Mouse (Mus musculus): Measurements from ENCODE around the gene Galt. TPM values are rescaled to one million over a fixed set of nuclear protein-coding genes. Genes with fewer than 3 reads are reported as not detected.
A peak's percentile ranks its signal among the peaks of the same experiment; 100 is the strongest.

Galt gene
- polyA plus RNA-seq, 1 experiment from 2014 or later = 40.4 TPM

- H3K4me1 ChIP-seq = peaks cover 46% of the 10 kb centered on the region
- no peak overlapping the region for H3K4me2 ChIP-seq (replicated peaks)
- no peak overlapping the region for H3K4me3 ChIP-seq
- H3K9me3 ChIP-seq = no peaks in the 10 kb centered on the region
- peaks cover 47% of the 10 kb centered on the region for H3K36me3 ChIP-seq
- no peak for ATAC-seq (ENCODE audit: low FRiP score, low read depth)
- 82% methylated on average over 5 of the region's 5 CpGs for WGBS
- no peaks in the 10 kb centered on the region for H3K27me3 ChIP-seq
- H3K27ac ChIP-seq = no peak overlapping the region
- no peak overlapping the region for H3K9ac ChIP-seq
Measured at GRCm38 (mm10) chr4:41715596-41715995, 39.4 kb upstream of the Galt start.

DNA sequence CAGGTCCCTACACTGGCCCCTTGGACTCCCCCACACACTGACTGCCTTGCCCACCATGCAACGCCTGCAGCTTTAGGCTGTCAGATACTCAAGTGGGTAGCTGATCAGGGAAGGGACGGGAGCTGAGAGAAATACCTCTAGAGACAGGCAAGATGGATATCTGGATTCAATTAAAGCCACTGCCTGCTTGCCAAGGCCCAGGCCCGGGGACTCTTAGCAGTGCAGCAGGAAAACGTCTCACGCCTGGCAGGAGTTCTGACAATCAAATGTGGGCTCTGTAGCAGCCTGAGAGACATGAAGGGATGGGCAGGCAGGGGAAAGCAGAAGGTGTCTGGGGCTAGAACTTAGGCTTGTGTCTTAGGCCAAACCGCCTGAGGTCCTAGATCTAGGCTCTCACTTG, 38.2 kb upstream of the Galt start:
- Histone ChIP-seq H3K9me3 (no peaks in the 10 kb centered on the region), H3K27ac (peak overlapping the region; percentile 55; the same call in 1 of the 2 replicates), H3K4me1 (peaks cover 38% of the 10 kb centered on the region), H3K4me3 (no peak overlapping the region), H3K4me2 (replicated peaks) (no peak overlapping the region), H3K27me3 (no peaks in the 10 kb centered on the region), H3K36me3 (peaks cover 37% of the 10 kb centered on the region), H3K9ac (no peak overlapping the region)
- ATAC-seq (ENCODE audit: low FRiP score, low read depth) = no peak
- WGBS = 32% methylated on average over 6 of the region's 6 CpGs

GRCm38 (mm10) chr4:41722918-41723351, 32.1 kb upstream of the Galt start, which contains the start of gene Dctn3:
Dctn3 (minus strand) TSS chr4:41723170.
- H3K36me3 ChIP-seq = peaks cover 26% of the 10 kb centered on the region
- peak within 1 kb of the TSS; percentile 87 for H3K4me2 ChIP-seq (replicated peaks)
- no peaks in the 10 kb centered on the region for H3K9me3 ChIP-seq
- H3K27me3 ChIP-seq = peaks cover 46% of the 10 kb centered on the region
- peak within 1 kb of the TSS; percentile 84 for H3K4me3 ChIP-seq
- H3K4me1 ChIP-seq = peaks cover 18% of the 10 kb centered on the region
- ATAC-seq (ENCODE audit: low FRiP score, low read depth) = peak; percentile 94
- WGBS = under 1% methylated on average over 27 of the region's 27 CpGs
- H3K9ac ChIP-seq = peak within 1 kb of the TSS; percentile 88
- H3K27ac ChIP-seq = no peak within 1 kb of the TSS

DNA sequence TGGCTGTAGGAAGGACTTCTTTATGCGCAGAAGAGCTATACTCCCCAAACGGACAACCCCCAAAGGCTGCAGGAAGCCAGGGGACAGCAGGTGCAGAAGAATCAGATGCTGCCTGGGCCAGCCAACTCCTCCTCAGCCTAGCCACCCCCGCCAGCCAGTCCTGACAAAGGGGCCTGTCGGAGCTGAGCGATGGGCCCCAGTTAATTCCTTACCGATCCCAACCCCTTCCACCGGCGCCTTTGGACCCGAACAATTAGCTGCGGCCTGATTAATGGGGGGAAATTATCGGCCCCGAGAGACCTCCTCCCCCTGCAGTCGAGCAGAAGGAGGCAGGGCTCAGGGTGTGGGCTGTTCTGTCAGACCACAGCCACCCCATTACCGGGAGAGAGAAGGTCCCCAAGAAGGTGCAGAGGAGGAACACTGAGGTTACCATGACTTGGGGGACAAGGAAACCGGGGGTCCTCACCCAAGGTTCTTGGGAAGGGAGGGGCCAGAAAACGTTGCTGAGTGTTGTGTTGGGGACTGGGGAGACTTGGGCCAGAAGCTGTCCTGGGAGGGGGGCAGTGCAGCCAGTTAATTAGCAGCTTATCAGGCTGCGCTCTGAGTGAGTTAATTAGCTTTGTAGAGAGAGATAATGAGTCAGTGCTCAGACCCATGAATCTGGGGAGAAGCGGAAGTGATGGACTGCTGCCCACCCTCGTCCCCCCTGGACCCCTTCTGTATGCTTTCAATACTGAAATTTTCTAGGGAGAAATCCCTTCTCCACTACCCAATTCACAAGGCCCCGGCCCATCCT, 28.0 kb upstream of the Galt start:
- Histone ChIP-seq H3K27me3 (peaks cover 83% of the 10 kb centered on the region), H3K36me3 (no peaks in the 10 kb centered on the region), H3K27ac (no peak overlapping the region), H3K4me2 (replicated peaks) (no peak overlapping the region), H3K4me3 (no peak overlapping the region), H3K9ac (no peak overlapping the region), H3K9me3 (no peaks in the 10 kb centered on the region), H3K4me1 (peaks cover 22% of the 10 kb centered on the region)
- WGBS = 14% methylated on average over 20 of the region's 20 CpGs
- ATAC-seq (ENCODE audit: low FRiP score, low read depth) = no peak

DNA sequence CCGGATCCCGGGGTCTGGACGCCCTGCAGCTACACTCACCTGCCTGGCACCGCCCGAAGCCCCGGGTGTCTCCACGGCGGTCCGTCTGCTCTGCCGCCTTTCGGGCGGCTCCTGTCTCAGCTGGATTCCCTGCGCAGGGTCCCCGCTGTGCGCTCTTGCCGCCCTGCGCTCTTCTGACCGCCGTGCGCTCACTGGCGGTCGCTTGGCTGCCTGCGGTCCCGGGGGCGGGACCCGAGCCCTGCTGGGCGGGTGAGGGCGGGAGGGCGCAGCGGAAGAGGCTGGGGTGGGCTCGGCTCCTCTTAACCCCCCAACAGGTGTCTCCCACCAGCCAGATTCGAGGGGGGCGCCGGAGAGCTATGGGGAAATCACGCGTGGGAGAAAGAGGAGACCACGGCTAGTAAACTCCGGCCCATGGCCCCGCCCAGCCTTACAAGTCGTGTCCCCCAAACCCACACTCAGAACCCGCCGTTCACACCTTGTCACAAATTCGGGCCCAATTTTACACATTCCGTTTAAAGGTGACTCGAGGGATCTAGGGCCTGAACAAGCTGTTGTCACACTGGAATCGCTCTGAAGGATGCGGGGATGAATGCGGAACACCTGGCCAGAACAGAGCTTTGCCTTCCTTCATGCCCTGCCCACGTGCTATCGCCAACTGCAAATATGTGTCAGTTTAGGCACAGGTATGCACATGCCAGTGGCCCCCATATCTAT, 23.8 kb upstream of the Galt start, which contains the start of gene Arid3c:
Gene Arid3c, minus strand, starts transcription at position 91 of the 714 bp plus-strand sequence.
- Histone ChIP-seq H3K27me3 (peaks cover 84% of the 10 kb centered on the region), H3K9ac (peak within 1 kb of the TSS; percentile 55), H3K4me2 (replicated peaks) (peak within 1 kb of the TSS; percentile 70), H3K4me3 (peak within 1 kb of the TSS; percentile 41), H3K9me3 (0 out of 2 replicates have a peak, but pooled peaks cover 7% of the 10 kb centered on the region), H3K27ac (no peak within 1 kb of the TSS), H3K36me3 (no peaks in the 10 kb centered on the region), H3K4me1 (peaks cover 9% of the 10 kb centered on the region)
- ATAC-seq (ENCODE audit: low FRiP score, low read depth) = no peak
- WGBS = 2% methylated on average over 50 of the region's 50 CpGs

- Histone ChIP-seq H3K36me3 (peaks cover 10% of the 10 kb centered on the region), H3K4me2 (replicated peaks) (no peak overlapping the region), H3K9me3 (0 out of 2 replicates have a peak, but pooled peaks cover 7% of the 10 kb centered on the region), H3K4me1 (peaks cover 15% of the 10 kb centered on the region), H3K9ac (no peak overlapping the region), H3K4me3 (no peak overlapping the region), H3K27ac (no peak overlapping the region), H3K27me3 (peaks cover 24% of the 10 kb centered on the region)
- peak; percentile 52; the same call in 1 of the 2 replicates for ATAC-seq (ENCODE audit: low FRiP score, low read depth)
- 26% methylated on average over 8 of the region's 8 CpGs for whole genome bisulfite sequencing
Measured at GRCm38 (mm10) chr4:41737602-41738255, 17.3 kb upstream of the Galt start.

DNA sequence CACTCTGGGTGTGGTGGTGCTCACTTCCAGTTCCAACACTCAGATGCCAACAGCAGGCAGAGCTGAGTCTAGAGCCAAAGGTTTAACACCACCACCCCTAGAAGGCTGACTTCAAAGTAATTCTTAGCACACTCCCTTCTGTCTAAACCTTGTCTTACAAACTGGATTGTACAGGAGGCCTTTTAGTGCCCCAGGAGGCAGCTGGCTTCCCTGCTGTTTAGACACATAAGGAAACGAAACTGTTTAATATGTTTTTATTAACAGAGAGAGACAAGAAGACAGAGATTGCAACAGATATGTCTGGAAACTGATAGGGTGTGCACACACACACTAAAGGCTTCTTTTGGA, 16.8 kb upstream of the Galt start:
- H3K4me2 ChIP-seq (replicated peaks) = no peak overlapping the region
- H3K36me3 ChIP-seq = peaks cover 10% of the 10 kb centered on the region
- H3K9ac ChIP-seq = no peak overlapping the region
- no peak for ATAC-seq (ENCODE audit: low FRiP score, low read depth)
- H3K27ac ChIP-seq = no peak overlapping the region
- H3K27me3 ChIP-seq = peaks cover 19% of the 10 kb centered on the region
- WGBS = 48% methylated on average over 1 of the region's 1 CpGs
- H3K4me3 ChIP-seq = no peak overlapping the region
- H3K4me1 ChIP-seq = peaks cover 15% of the 10 kb centered on the region
- 0 out of 2 replicates have a peak, but pooled peaks cover 7% of the 10 kb centered on the region for H3K9me3 ChIP-seq

DNA sequence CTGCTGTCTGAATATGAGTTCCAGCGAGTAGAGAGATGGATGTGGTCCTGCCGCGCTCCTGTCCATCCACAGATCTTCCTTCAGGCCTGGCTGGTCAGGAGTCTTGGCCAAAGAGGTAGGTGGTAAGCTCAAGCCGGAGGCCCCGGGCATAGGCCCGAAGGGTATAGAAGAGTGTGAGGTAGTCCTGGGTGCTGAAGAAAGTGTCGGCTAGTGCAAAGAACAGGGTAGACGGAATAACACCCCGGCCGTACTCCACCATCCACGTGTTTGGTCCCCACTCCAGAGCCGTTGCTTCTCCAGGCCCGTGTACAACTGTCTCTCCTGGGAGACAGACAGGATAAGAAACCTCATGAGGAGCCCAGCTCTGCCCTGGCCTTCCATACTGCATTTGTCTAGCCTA, 15.8 kb upstream of the Galt start:
- H3K4me2 ChIP-seq (replicated peaks) = no peak overlapping the region
- 93% methylated on average over 13 of the region's 13 CpGs for WGBS
- H3K27me3 ChIP-seq = peaks cover 9% of the 10 kb centered on the region
- no peak overlapping the region for H3K9ac ChIP-seq
- H3K4me3 ChIP-seq = no peak overlapping the region
- ATAC-seq (ENCODE audit: low FRiP score, low read depth) = no peak
- peaks cover 15% of the 10 kb centered on the region for H3K4me1 ChIP-seq
- no peak overlapping the region for H3K27ac ChIP-seq
- H3K36me3 ChIP-seq = peaks cover 10% of the 10 kb centered on the region
- 0 out of 2 replicates have a peak, but pooled peaks cover 7% of the 10 kb centered on the region for H3K9me3 ChIP-seq

DNA sequence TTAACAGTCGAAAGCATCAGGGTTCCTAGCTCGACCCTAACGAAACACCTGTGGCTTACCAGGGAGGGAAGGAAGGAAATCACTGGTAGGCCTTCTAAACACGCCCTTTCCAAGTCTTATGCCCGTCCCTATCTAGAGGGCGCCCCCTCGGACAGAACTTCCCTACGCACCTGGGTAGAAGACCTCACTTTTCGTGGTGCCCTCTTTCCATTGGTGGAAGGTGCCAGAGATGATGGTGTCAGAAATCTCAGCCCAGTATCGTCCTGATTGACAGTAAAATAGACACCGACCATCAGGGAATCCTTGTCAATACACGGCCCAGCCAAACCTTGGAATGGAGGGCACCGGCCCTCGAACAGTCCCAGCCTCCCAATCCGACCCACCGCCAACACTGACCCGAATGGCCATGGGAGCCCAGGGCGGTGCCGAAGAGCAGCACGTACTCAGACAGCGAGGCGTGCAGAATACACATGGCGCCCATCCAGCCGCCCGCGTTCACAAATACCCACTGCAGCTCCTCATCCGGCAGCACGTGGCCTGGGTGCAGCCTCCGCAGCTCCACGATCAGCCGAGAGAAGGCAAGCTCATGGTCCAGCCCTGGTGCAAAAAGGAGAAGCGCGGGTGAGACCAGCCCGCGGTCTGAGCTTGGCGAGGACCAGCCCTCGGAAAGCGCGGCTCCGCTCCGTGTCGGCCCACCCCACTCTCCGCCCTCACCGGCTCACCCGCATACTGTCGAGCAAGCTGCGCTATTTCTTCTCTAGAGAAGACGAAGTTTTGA, 14.5 kb upstream of the Galt start:
- Histone ChIP-seq H3K9me3 (0 out of 2 replicates have a peak, but pooled peaks cover 3% of the 10 kb centered on the region), H3K4me1 (peaks cover 15% of the 10 kb centered on the region), H3K36me3 (peaks cover 10% of the 10 kb centered on the region), H3K4me2 (replicated peaks) (peak overlapping the region; percentile 93), H3K27me3 (no peaks in the 10 kb centered on the region), H3K4me3 (peak overlapping the region; percentile 77), H3K9ac (peak overlapping the region; percentile 82), H3K27ac (peak overlapping the region; percentile 67)
- WGBS = under 1% methylated on average over 48 of the region's 48 CpGs
- ATAC-seq (ENCODE audit: low FRiP score, low read depth) = peak; percentile 85

DNA sequence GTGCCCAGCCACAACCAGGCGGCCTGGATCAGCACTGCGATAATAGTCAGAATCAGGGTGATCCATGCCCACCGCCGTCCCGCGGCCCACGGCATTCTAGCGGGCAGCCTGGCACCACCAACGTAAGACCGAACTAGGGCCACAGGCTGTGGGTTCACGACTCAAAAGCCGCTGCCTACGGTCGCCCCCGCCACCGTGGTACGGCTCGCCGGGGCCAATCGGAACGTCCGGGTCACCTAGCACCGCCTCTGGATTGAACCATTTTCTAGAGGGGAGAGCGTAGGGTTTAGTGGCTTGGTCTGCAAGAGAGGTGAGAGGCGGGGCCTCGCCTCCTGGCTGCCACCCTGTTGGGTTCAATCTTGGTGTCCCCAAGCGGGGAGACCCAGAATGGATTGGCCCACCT, 13.9 kb upstream of the Galt start:
- under 1% methylated on average over 27 of the region's 27 CpGs for WGBS
- H3K36me3 ChIP-seq = peaks cover 10% of the 10 kb centered on the region
- peak; percentile 97 for ATAC-seq (ENCODE audit: low FRiP score, low read depth)

DNA sequence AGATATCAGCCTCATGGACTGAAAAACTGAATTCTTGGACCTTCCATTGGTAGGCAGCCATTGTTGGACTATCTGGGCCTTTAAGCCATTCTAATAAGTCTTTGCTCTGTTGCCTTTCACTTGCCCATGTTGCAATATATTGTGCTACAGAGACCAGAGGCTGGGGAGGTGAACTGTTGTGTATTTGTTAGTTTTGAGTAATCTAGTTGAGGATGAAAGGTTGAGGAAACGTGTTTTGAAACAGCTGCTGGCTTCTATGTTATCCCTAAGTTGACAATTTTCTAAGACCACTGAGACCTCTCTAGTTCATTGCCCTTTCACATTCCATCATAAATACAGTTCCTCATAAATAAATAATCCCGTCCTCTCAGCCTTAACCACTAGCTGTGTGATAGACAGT, 10.9 kb upstream of the Galt start:
- H3K4me2 ChIP-seq (replicated peaks) = no peak overlapping the region
- H3K27ac ChIP-seq = no peak overlapping the region
- no peak for ATAC-seq (ENCODE audit: low FRiP score, low read depth)
- peaks cover 17% of the 10 kb centered on the region for H3K9me3 ChIP-seq
- H3K9ac ChIP-seq = no peak overlapping the region
- H3K27me3 ChIP-seq = no peaks in the 10 kb centered on the region
- peaks cover 7% of the 10 kb centered on the region for H3K36me3 ChIP-seq
- 67% methylated on average over 2 of the region's 2 CpGs for WGBS
- no peak overlapping the region for H3K4me3 ChIP-seq
- peaks cover 15% of the 10 kb centered on the region for H3K4me1 ChIP-seq

More for the DNA sequence above, 13.9 kb upstream of the Galt start:
- Histone ChIP-seq H3K9ac (peak overlapping the region; percentile 82), H3K4me1 (peaks cover 15% of the 10 kb centered on the region), H3K27me3 (no peaks in the 10 kb centered on the region), H3K4me3 (peak overlapping the region; percentile 77), H3K4me2 (replicated peaks) (peak overlapping the region; percentile 93), H3K27ac (peak overlapping the region; percentile 67), H3K9me3 (peaks cover 5% of the 10 kb centered on the region)

All from limb, embryonic 13.5 days (tissue).